8 mouse cellular contexts compared by ENCODE assay signal in genomic region chr2:119476621-119477391, GRCm38 (mm10). TPM values are rescaled to one million over a fixed set of nuclear protein-coding genes. Genes with fewer than 3 reads are reported as not detected.
DNase-seq lines count a peak whose midpoint lies in the region; ATAC-seq lines count a peak whose summit lies in the region.

No protein-coding gene starts in this region.

- no peaks in the 10 kb centered on the region for H3K27me3 ChIP-seq in hindbrain, embryonic 10.5 days (ENCODE audit: insufficient read depth, poor library complexity, severe bottlenecking)
- H3K27me3 ChIP-seq in lung, embryonic 15.5 days: no peaks in the 10 kb centered on the region

- peak overlapping the region; percentile 84 for H3K4me2 ChIP-seq in lung, embryonic 15.5 days

- under 1% methylated on average over 44 of the region's 44 CpGs for WGBS in hindbrain, embryonic 10.5 days
- WGBS in lung, embryonic 15.5 days: under 1% methylated on average over 43 of the region's 44 CpGs

- H3K36me3 ChIP-seq in hindbrain, embryonic 10.5 days: peaks cover 18% of the 10 kb centered on the region
- no peaks in the 10 kb centered on the region for H3K36me3 ChIP-seq in lung, embryonic 15.5 days

- peak overlapping the region; percentile 100 for H3K27ac ChIP-seq in hindbrain, embryonic 10.5 days
- H3K27ac ChIP-seq in lung, embryonic 15.5 days: peak overlapping the region; percentile 96

- peak overlapping the region; percentile 97 for H3K9ac ChIP-seq in lung, embryonic 15.5 days

- H3K4me3 ChIP-seq in hindbrain, embryonic 10.5 days: peak overlapping the region; percentile 97
- H3K4me3 ChIP-seq in lung, embryonic 15.5 days: peak overlapping the region; percentile 81

- peak; percentile 69 for DNase-seq in NIH3T3 (ENCODE audit: low read depth)
- DNase-seq in cerebellum, adult 9-10 months: peak; percentile 74
- DNase-seq in hindbrain, embryonic 10.5 days (ENCODE audit: low spot score): no peak
- peak; percentile 6 for DNase-seq in layer of hippocampus, adult 9-10 months (ENCODE audit: low spot score)
- DNase-seq in ovary, postnatal 10 days (ENCODE audit: low spot score): peak; percentile 54
- peak; percentile 51 to 58 for DNase-seq in thymus, postnatal 10 days (ENCODE audit: low spot score in 2 of 2)

- H3K9me3 ChIP-seq in hindbrain, embryonic 10.5 days: no peaks in the 10 kb centered on the region
- H3K9me3 ChIP-seq in lung, embryonic 15.5 days: no peaks in the 10 kb centered on the region

- peaks cover 28% of the 10 kb centered on the region for H3K4me1 ChIP-seq in hindbrain, embryonic 10.5 days (replicated peaks)
- H3K4me1 ChIP-seq in lung, embryonic 15.5 days: peaks cover 24% of the 10 kb centered on the region; the same call in 1 of the 2 replicates

- peak; percentile 28; the same call in 1 of the 2 replicates for ATAC-seq in frontal cortex, adult (ENCODE audit: low TSS enrichment)
- peak; percentile 70 for ATAC-seq in lung, embryonic 15.5 days (ENCODE audit: borderline replicate concordance, extremely low read depth, low FRiP score, low TSS enrichment)

RNA-seq across cellular contexts. Expression of gene Ino80, which starts 0.7 kb away (rescaled TPM):
- 3.0 and 3.7 TPM in 2 replicates for polyA plus RNA-seq in hindbrain, embryonic 10.5 days (2016; fragmentation: Nextera tagmentation; extraction: Ambion mirVana)
- polyA plus RNA-seq in lung, embryonic 15.5 days (2015; fragmentation: Nextera tagmentation; extraction: Ambion mirVana): 3.7 and 4.3 TPM in 2 replicates
